Mouse (Mus musculus): ENCODE results near the gene Yipf7. TPM values are rescaled to one million over a fixed set of nuclear protein-coding genes. Genes with fewer than 3 reads are reported as not detected.

Yipf7 gene
- polyA plus RNA-seq, 1 experiment from 2014 or later: not detected

GRCm38 (mm10) chr5:69520661-69521278 is 21.7 kb downstream of the Yipf7 start:
- Histone ChIP-seq H3K36me3 (replicated peaks; ENCODE audit: control insufficient read depth, insufficient read depth, low read depth, low read length) (no peaks in the 10 kb centered on the region), H3K27ac (replicated peaks; ENCODE audit: low read depth, low read length) (no peak overlapping the region), H3K4me3 (ENCODE audit: low read depth, low read length) (no peak overlapping the region), H3K9ac (replicated peaks; ENCODE audit: low read length) (no peak overlapping the region), H3K4me1 (ENCODE audit: control insufficient read depth, insufficient read depth, low read length) (no peaks in the 10 kb centered on the region), H3K4me2 (ENCODE audit: low read depth, low read length) (no peak overlapping the region), H3K27me3 (ENCODE audit: control insufficient read depth, insufficient read depth, low read length) (no peaks in the 10 kb centered on the region), H3K9me3 (replicated peaks; ENCODE audit: control insufficient read depth, low read length) (no peaks in the 10 kb centered on the region)
- no peak for ATAC-seq (replicated peaks; ENCODE audit: insufficient number of reproducible peaks, low FRiP score, low TSS enrichment, low read depth)
- DNase-seq (ENCODE audit: low spot score): peak; percentile 79
- WGBS: 39% methylated on average over 7 of the region's 7 CpGs

DNA sequence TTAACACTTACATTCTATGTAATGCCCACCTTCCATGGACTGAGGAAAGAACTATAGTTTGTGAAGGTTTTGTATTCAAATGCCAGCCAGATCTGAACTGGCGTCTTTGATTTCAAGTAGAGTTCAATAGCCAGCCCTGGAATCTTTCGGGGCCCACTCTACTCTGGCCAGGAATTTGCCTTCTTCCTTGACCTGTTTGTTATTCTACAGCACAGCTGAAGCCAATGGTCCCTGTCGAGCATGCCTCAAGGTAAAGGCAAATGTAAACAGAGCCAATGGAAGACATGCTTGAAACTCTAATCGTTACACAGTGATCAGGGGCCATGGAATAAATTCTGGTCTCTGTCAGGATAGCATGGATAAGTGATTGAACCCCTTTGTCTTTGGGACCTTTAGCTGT is 30.2 kb downstream of the Yipf7 start:
- ATAC-seq (replicated peaks; ENCODE audit: insufficient number of reproducible peaks, low FRiP score, low TSS enrichment, low read depth) (no peak), DNase-seq (ENCODE audit: low spot score) (peak; percentile 1)
- H3K27me3 ChIP-seq (ENCODE audit: control insufficient read depth, insufficient read depth, low read length): no peaks in the 10 kb centered on the region
- H3K9me3 ChIP-seq (replicated peaks; ENCODE audit: control insufficient read depth, low read length): no peaks in the 10 kb centered on the region
- H3K9ac ChIP-seq (replicated peaks; ENCODE audit: low read length): no peak overlapping the region
- no peaks in the 10 kb centered on the region for H3K36me3 ChIP-seq (replicated peaks; ENCODE audit: control insufficient read depth, insufficient read depth, low read depth, low read length)
- H3K4me3 ChIP-seq (ENCODE audit: low read depth, low read length): no peak overlapping the region
- H3K4me1 ChIP-seq (ENCODE audit: control insufficient read depth, insufficient read depth, low read length): no peaks in the 10 kb centered on the region
- no peak overlapping the region for H3K4me2 ChIP-seq (ENCODE audit: low read depth, low read length)
- WGBS: 59% methylated on average over 4 of the region's 4 CpGs
- no peak overlapping the region for H3K27ac ChIP-seq (replicated peaks; ENCODE audit: low read depth, low read length)

DNA sequence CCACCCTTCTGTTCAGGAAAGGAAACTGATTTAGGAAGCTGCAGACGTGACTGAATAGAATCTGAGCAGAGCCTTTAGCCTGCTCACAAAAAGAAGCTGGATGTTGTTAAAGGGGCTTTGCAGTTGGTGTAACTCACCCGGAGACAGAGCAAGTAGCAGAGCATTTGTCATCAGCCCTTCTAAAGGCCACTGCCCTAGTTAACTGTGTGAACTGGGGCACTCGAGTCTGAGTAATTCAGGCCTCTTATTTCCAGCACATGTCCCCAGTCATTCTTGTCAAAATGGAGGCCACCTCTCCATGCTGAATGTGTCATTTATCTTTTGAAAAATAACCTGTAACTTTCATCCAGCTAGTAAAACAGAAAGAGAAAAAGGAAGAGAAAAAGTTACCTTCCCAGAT is 30.8 kb downstream of the Yipf7 start:
- no peak overlapping the region for H3K9ac ChIP-seq (replicated peaks; ENCODE audit: low read length)
- no peaks in the 10 kb centered on the region for H3K27me3 ChIP-seq (ENCODE audit: control insufficient read depth, insufficient read depth, low read length)
- H3K27ac ChIP-seq (replicated peaks; ENCODE audit: low read depth, low read length): no peak overlapping the region
- H3K4me2 ChIP-seq (ENCODE audit: low read depth, low read length): no peak overlapping the region
- H3K4me3 ChIP-seq (ENCODE audit: low read depth, low read length): no peak overlapping the region
- H3K9me3 ChIP-seq (replicated peaks; ENCODE audit: control insufficient read depth, low read length): no peaks in the 10 kb centered on the region
- DNase-seq (ENCODE audit: low spot score): no peak
- no peaks in the 10 kb centered on the region for H3K4me1 ChIP-seq (ENCODE audit: control insufficient read depth, insufficient read depth, low read length)
- H3K36me3 ChIP-seq (replicated peaks; ENCODE audit: control insufficient read depth, insufficient read depth, low read depth, low read length): no peaks in the 10 kb centered on the region
- ATAC-seq (replicated peaks; ENCODE audit: insufficient number of reproducible peaks, low FRiP score, low TSS enrichment, low read depth): no peak
- WGBS: 42% methylated on average over 3 of the region's 3 CpGs

DNA sequence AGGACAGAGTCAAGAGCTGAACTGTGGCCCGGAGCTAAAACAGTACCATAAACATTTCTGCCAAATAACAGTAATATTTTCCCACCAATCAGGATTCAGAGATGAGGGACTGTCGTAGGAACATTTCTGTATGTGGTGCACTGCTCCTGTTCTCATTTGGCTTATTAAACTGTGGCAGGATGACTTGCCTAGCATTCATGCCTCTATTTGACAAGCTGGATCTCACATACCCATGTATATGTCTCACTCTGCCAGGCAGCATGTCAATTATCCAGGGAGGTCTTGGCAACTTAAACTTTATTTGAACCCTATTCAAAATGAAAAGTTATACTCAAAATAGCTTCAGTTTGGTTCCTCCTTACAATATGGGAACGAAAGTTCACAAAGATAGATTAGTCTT is 35.4 kb downstream of the Yipf7 start:
- Histone ChIP-seq H3K27me3 (ENCODE audit: control insufficient read depth, insufficient read depth, low read length) (no peaks in the 10 kb centered on the region), H3K4me2 (ENCODE audit: low read depth, low read length) (no peak overlapping the region), H3K27ac (replicated peaks; ENCODE audit: low read depth, low read length) (no peak overlapping the region), H3K9me3 (replicated peaks; ENCODE audit: control insufficient read depth, low read length) (no peaks in the 10 kb centered on the region), H3K4me3 (ENCODE audit: low read depth, low read length) (no peak overlapping the region), H3K4me1 (ENCODE audit: control insufficient read depth, insufficient read depth, low read length) (no peaks in the 10 kb centered on the region), H3K36me3 (replicated peaks; ENCODE audit: control insufficient read depth, insufficient read depth, low read depth, low read length) (no peaks in the 10 kb centered on the region), H3K9ac (replicated peaks; ENCODE audit: low read length) (no peak overlapping the region)
- DNase-seq (ENCODE audit: low spot score) (no peak), ATAC-seq (replicated peaks; ENCODE audit: insufficient number of reproducible peaks, low FRiP score, low TSS enrichment, low read depth) (no peak)
- WGBS: 90% methylated on average over 3 of the region's 3 CpGs

DNA sequence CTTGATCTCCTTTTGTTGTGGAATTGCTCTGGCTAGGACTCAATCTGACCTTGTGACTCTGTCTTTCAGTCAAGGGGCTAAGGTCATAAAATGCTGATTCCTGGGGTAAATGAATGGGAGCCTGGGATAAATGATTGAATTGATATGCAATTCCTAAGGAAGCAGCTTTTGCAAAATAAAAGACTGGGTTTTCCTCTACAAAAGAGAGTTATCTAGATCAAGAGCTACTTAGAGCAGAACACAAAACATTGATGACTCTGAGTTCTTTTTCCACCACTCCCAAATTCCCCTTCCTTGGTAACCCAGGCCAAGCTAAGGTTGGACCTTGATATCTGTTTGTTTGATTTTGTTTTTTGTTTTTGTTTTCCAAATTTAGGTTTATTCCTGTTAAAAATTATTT is 53.4 kb downstream of the Yipf7 start:
- Histone ChIP-seq H3K4me2 (ENCODE audit: low read depth, low read length) (no peak overlapping the region), H3K4me3 (ENCODE audit: low read depth, low read length) (no peak overlapping the region), H3K9me3 (replicated peaks; ENCODE audit: control insufficient read depth, low read length) (no peaks in the 10 kb centered on the region), H3K27ac (replicated peaks; ENCODE audit: low read depth, low read length) (no peak overlapping the region), H3K36me3 (replicated peaks; ENCODE audit: control insufficient read depth, insufficient read depth, low read depth, low read length) (no peaks in the 10 kb centered on the region), H3K27me3 (ENCODE audit: control insufficient read depth, insufficient read depth, low read length) (no peaks in the 10 kb centered on the region), H3K4me1 (ENCODE audit: control insufficient read depth, insufficient read depth, low read length) (no peaks in the 10 kb centered on the region), H3K9ac (replicated peaks; ENCODE audit: low read length) (no peak overlapping the region)
- DNase-seq (ENCODE audit: low spot score): no peak
- no peak for ATAC-seq (replicated peaks; ENCODE audit: insufficient number of reproducible peaks, low FRiP score, low TSS enrichment, low read depth)

GRCm38 (mm10) chr5:69467520-69467919 is 74.9 kb downstream of the Yipf7 start:
- H3K4me3 ChIP-seq (ENCODE audit: low read depth, low read length): no peak overlapping the region
- no peaks in the 10 kb centered on the region for H3K4me1 ChIP-seq (ENCODE audit: control insufficient read depth, insufficient read depth, low read length)
- DNase-seq (ENCODE audit: low spot score) (no peak), ATAC-seq (replicated peaks; ENCODE audit: insufficient number of reproducible peaks, low FRiP score, low TSS enrichment, low read depth) (no peak)
- no peaks in the 10 kb centered on the region for H3K27me3 ChIP-seq (ENCODE audit: control insufficient read depth, insufficient read depth, low read length)
- no peak overlapping the region for H3K27ac ChIP-seq (replicated peaks; ENCODE audit: low read depth, low read length)
- H3K9me3 ChIP-seq (replicated peaks; ENCODE audit: control insufficient read depth, low read length): no peaks in the 10 kb centered on the region
- no peaks in the 10 kb centered on the region for H3K36me3 ChIP-seq (replicated peaks; ENCODE audit: control insufficient read depth, insufficient read depth, low read depth, low read length)
- no peak overlapping the region for H3K4me2 ChIP-seq (ENCODE audit: low read depth, low read length)
- 71% methylated on average over 1 of the region's 1 CpGs for WGBS
- H3K9ac ChIP-seq (replicated peaks; ENCODE audit: low read length): no peak overlapping the region

Other genes with a start within 250 kb of the Yipf7 start
- gene Kctd8, start 201.0 kb downstream of the Yipf7 start, polyA plus RNA-seq (2014; fragmentation: Nextera tagmentation; extraction: Ambion mirVana): 1.3 and 1.5 TPM in 2 replicates
- 46.8 and 49.2 TPM in 2 replicates for gene Guf1, start 14.3 kb upstream of the Yipf7 start, polyA plus RNA-seq (2014; fragmentation: Nextera tagmentation; extraction: Ambion mirVana)
- 34.5 and 35.8 TPM in 2 replicates for gene Gnpda2, start 49.7 kb upstream of the Yipf7 start, polyA plus RNA-seq (2014; fragmentation: Nextera tagmentation; extraction: Ambion mirVana)